Comparison of ENCODE assay signal across 13 mouse cellular contexts in genomic region chr7:100549796-100550195, GRCm38 (mm10).
"Had no signal": no experiment of that assay in that cellular context is flagged by ENCODE, and none has a peak within 500 bp of the region (broad histone marks: within the 10 kb centered on the region; RNA-seq: fewer than 3 reads in every experiment).

No protein-coding gene starts in this region.

- H3K9ac ChIP-seq: liver, embryonic 14.5 days; lung, embryonic 15.5 days; midbrain, embryonic 13.5 days; neural tube, embryonic 13.5 days; stomach, embryonic 15.5 days had no signal

- DNase-seq: spleen, adult 18-20 months; thymus, postnatal 25 days had no signal

- H3K4me1 ChIP-seq: lung, embryonic 15.5 days; stomach, embryonic 15.5 days had no signal

- ATAC-seq: midbrain, embryonic 13.5 days; midbrain, embryonic 16.5 days had no signal

- H3K9me3 ChIP-seq: lung, embryonic 15.5 days; megakaryocyte, embryonic 14.5 days; midbrain, embryonic 10.5 days; midbrain, embryonic 13.5 days; neural tube, embryonic 13.5 days; stomach, embryonic 15.5 days had no signal

- H3K27me3 ChIP-seq: lung, embryonic 15.5 days; midbrain, embryonic 13.5 days; neural tube, embryonic 13.5 days; stomach, embryonic 15.5 days had no signal

- H3K27ac ChIP-seq: kidney, postnatal 0 days; liver, embryonic 14.5 days; lung, embryonic 15.5 days; midbrain, embryonic 10.5 days; midbrain, embryonic 13.5 days; neural tube, embryonic 13.5 days; stomach, embryonic 15.5 days had no signal

- H3K4me3 ChIP-seq: lung, embryonic 15.5 days; megakaryocyte, embryonic 14.5 days; midbrain, embryonic 10.5 days; midbrain, embryonic 13.5 days; myocyte; neural tube, embryonic 13.5 days; stomach, embryonic 15.5 days had no signal

- H3K4me2 ChIP-seq: liver, embryonic 11.5 days; lung, embryonic 15.5 days; midbrain, embryonic 13.5 days; neural tube, embryonic 13.5 days; stomach, embryonic 15.5 days had no signal
